Mouse (Mus musculus): Measurements from ENCODE around the gene Cacng7. TPM values are rescaled to one million over a fixed set of nuclear protein-coding genes. Genes with fewer than 3 reads are reported as not detected.
"Not testable (repeated sequence)": the region's sequence is repeated elsewhere in the genome, so short reads cannot be mapped to it uniquely, and the experiment has no call there.

The Cacng7 gene
- polyA plus RNA-seq, 1 experiment from 2014 or later = 1.9 TPM

DNA sequence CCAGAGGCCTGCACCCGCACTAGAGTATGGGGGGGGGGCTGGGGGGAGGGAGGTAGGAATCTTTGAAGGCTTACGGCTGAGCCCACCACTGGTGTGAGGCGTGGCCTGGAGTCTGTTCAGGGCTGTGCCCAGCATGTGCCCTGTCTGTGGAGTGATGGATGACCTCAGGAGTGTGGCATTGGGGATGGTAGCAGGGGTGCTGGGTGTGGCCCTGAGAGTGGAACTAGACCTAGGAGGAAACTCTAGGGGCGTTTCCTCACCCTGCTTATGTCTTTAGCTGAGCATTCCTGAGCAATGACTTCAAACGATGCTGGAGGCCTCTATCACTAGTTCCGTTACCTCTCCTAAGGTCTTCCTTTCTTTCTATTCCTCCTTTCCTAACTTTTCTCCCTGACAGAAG is 41.6 kb upstream of the Cacng7 start:
- WGBS = 18% methylated on average over 6 of the region's 6 CpGs
- H3K36me3 ChIP-seq (ENCODE audit: control insufficient read depth, insufficient read depth, low read length) = peaks cover 19% of the 10 kb centered on the region
- peak overlapping the region; percentile 57 for H3K4me3 ChIP-seq (ENCODE audit: low read depth, low read length)
- H3K27ac ChIP-seq (ENCODE audit: low read depth) = peak overlapping the region; percentile 98
- H3K4me1 ChIP-seq (replicated peaks; ENCODE audit: control insufficient read depth, insufficient read depth, low read length) = peaks cover 27% of the 10 kb centered on the region
- no peaks in the 10 kb centered on the region for H3K9me3 ChIP-seq (ENCODE audit: control insufficient read depth, low read length)
- ATAC-seq (replicated peaks; ENCODE audit: low FRiP score, low TSS enrichment, low read depth) (no peak; the same call in 1 of the 2 replicates), DNase-seq (ENCODE audit: low spot score) (peak; percentile 70)
- peak overlapping the region; percentile 75 for H3K4me2 ChIP-seq (ENCODE audit: low read length)
- peak overlapping the region; percentile 72 for H3K9ac ChIP-seq (ENCODE audit: low read length)
- H3K27me3 ChIP-seq (replicated peaks; ENCODE audit: control insufficient read depth, insufficient read depth, low read length) = no peaks in the 10 kb centered on the region

DNA sequence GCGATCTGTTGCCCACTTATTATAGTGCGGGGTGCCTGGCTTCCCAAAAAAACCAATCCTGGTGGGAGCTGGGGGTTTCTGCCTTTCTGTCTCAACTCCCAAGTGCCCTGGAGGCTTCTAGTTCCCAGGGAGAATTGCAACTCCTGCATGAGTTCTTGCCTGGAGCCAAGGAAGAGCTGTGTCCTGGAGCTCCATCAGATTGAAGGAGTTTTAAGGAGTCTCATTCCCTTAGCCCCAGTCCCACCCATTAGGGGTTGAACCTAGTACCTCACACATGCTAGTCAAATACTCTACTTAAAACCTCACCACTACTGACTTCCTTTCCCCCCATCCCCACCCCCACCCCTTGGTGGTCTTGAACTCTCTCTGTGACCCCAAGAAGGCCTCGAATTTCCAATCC is 41.0 kb upstream of the Cacng7 start:
- ATAC-seq (replicated peaks; ENCODE audit: low FRiP score, low TSS enrichment, low read depth) = no peak
- 56% methylated on average over 3 of the region's 3 CpGs for WGBS
- H3K4me3 ChIP-seq (ENCODE audit: low read depth, low read length) = peak overlapping the region; percentile 57
- H3K27ac ChIP-seq (ENCODE audit: low read depth) = peak overlapping the region; percentile 98
- no peaks in the 10 kb centered on the region for H3K27me3 ChIP-seq (replicated peaks; ENCODE audit: control insufficient read depth, insufficient read depth, low read length)
- peaks cover 25% of the 10 kb centered on the region for H3K36me3 ChIP-seq (ENCODE audit: control insufficient read depth, insufficient read depth, low read length)
- no peak for DNase-seq (ENCODE audit: low spot score)
- H3K4me1 ChIP-seq (replicated peaks; ENCODE audit: control insufficient read depth, insufficient read depth, low read length) = peaks cover 32% of the 10 kb centered on the region
- no peaks in the 10 kb centered on the region for H3K9me3 ChIP-seq (ENCODE audit: control insufficient read depth, low read length)
- peak overlapping the region; percentile 72 for H3K9ac ChIP-seq (ENCODE audit: low read length)
- peak overlapping the region; percentile 75 for H3K4me2 ChIP-seq (ENCODE audit: low read length)

DNA sequence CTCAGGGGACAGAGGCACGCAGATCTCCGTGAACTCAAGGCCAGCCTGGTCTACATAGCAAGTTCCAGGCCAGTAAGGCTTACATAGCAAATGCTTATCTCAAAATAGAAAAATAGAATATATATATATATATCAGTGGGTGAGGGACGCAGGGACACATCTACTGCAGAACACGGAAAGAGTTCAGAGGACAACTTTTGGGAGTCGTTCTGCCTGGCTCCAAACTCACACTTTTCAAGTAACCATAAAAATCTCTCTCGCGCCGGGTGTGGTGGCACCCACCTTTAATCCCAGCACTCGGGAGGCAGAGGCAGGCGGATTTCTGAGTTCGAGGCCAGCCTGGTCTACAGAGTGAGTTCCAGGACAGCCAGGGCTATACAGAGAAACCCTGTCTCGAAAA is 40.5 kb upstream of the Cacng7 start:
- not testable (repeated sequence) for H3K9me3 ChIP-seq (ENCODE audit: control insufficient read depth, low read length); H3K27me3 ChIP-seq (replicated peaks; ENCODE audit: control insufficient read depth, insufficient read depth, low read length); ATAC-seq (replicated peaks; ENCODE audit: low FRiP score, low TSS enrichment, low read depth)
- peak overlapping the region; percentile 57 for H3K4me3 ChIP-seq (ENCODE audit: low read depth, low read length)
- H3K27ac ChIP-seq (ENCODE audit: low read depth) = peak overlapping the region; percentile 98
- H3K4me2 ChIP-seq (ENCODE audit: low read length) = peak overlapping the region; percentile 75
- peaks cover 32% of the 10 kb centered on the region for H3K4me1 ChIP-seq (replicated peaks; ENCODE audit: control insufficient read depth, insufficient read depth, low read length)
- peak; percentile 60 for DNase-seq (ENCODE audit: low spot score)
- peak overlapping the region; percentile 72 for H3K9ac ChIP-seq (ENCODE audit: low read length)
- WGBS = 61% methylated on average over 11 of the region's 12 CpGs
- peaks cover 30% of the 10 kb centered on the region for H3K36me3 ChIP-seq (ENCODE audit: control insufficient read depth, insufficient read depth, low read length)

- Histone ChIP-seq H3K9me3 (ENCODE audit: control insufficient read depth, low read length) (no peaks in the 10 kb centered on the region), H3K4me3 (ENCODE audit: low read depth, low read length) (peak overlapping the region; percentile 57), H3K4me2 (ENCODE audit: low read length) (peak overlapping the region; percentile 75), H3K27ac (ENCODE audit: low read depth) (peak overlapping the region; percentile 98), H3K27me3 (replicated peaks; ENCODE audit: control insufficient read depth, insufficient read depth, low read length) (no peaks in the 10 kb centered on the region), H3K4me1 (replicated peaks; ENCODE audit: control insufficient read depth, insufficient read depth, low read length) (peaks cover 32% of the 10 kb centered on the region), H3K9ac (ENCODE audit: low read length) (peak overlapping the region; percentile 41), H3K36me3 (ENCODE audit: control insufficient read depth, insufficient read depth, low read length) (peaks cover 35% of the 10 kb centered on the region)
- peak; percentile 95 for DNase-seq (ENCODE audit: low spot score)
- 0% methylated on average over 14 of the region's 14 CpGs for WGBS
- peak; percentile 85 for ATAC-seq (replicated peaks; ENCODE audit: low FRiP score, low TSS enrichment, low read depth)
These were observed 40.0 kb upstream of the Cacng7 start for GRCm38 (mm10) chr7:3292791-3293190.

- Histone ChIP-seq H3K36me3 (ENCODE audit: control insufficient read depth, insufficient read depth, low read length) (peaks cover 55% of the 10 kb centered on the region), H3K4me1 (replicated peaks; ENCODE audit: control insufficient read depth, insufficient read depth, low read length) (peaks cover 32% of the 10 kb centered on the region)
These were observed 38.0 kb upstream of the Cacng7 start for GRCm38 (mm10) chr7:3294794-3295193.

GRCm38 (mm10) chr7:3295321-3296110 is 37.2 kb upstream of the Cacng7 start:
- no peak overlapping the region for H3K9ac ChIP-seq (ENCODE audit: low read length)
- ATAC-seq (replicated peaks; ENCODE audit: low FRiP score, low TSS enrichment, low read depth) (no peak), DNase-seq (ENCODE audit: low spot score) (no peak)
- H3K27ac ChIP-seq (ENCODE audit: low read depth) = no peak overlapping the region
- WGBS = 77% methylated on average over 5 of the region's 5 CpGs
- peaks cover 32% of the 10 kb centered on the region for H3K4me1 ChIP-seq (replicated peaks; ENCODE audit: control insufficient read depth, insufficient read depth, low read length)
- H3K27me3 ChIP-seq (replicated peaks; ENCODE audit: control insufficient read depth, insufficient read depth, low read length) = 0 out of 2 replicates have a peak, but pooled peaks cover 2% of the 10 kb centered on the region
- no peak overlapping the region for H3K4me2 ChIP-seq (ENCODE audit: low read length)
- no peaks in the 10 kb centered on the region for H3K9me3 ChIP-seq (ENCODE audit: control insufficient read depth, low read length)
- H3K36me3 ChIP-seq (ENCODE audit: control insufficient read depth, insufficient read depth, low read length) = peaks cover 60% of the 10 kb centered on the region
- no peak overlapping the region for H3K4me3 ChIP-seq (ENCODE audit: low read depth, low read length)

More at GRCm38 (mm10) chr7:3294794-3295193, 38.0 kb upstream of the Cacng7 start:
- no peak overlapping the region for H3K4me3 ChIP-seq (ENCODE audit: low read depth, low read length)
- ATAC-seq (replicated peaks; ENCODE audit: low FRiP score, low TSS enrichment, low read depth) = no peak
- no peak for DNase-seq (ENCODE audit: low spot score)
- WGBS = 97% methylated on average over 1 of the region's 1 CpGs
- no peaks in the 10 kb centered on the region for H3K9me3 ChIP-seq (ENCODE audit: control insufficient read depth, low read length)
- no peak overlapping the region for H3K27ac ChIP-seq (ENCODE audit: low read depth)
- no peak overlapping the region for H3K4me2 ChIP-seq (ENCODE audit: low read length)
- H3K9ac ChIP-seq (ENCODE audit: low read length) = no peak overlapping the region
- no peaks in the 10 kb centered on the region for H3K27me3 ChIP-seq (replicated peaks; ENCODE audit: control insufficient read depth, insufficient read depth, low read length)

- H3K36me3 ChIP-seq (ENCODE audit: control insufficient read depth, insufficient read depth, low read length) = peaks cover 60% of the 10 kb centered on the region
- H3K4me1 ChIP-seq (replicated peaks; ENCODE audit: control insufficient read depth, insufficient read depth, low read length) = peaks cover 33% of the 10 kb centered on the region
- WGBS = 94% methylated on average over 16 of the region's 16 CpGs
These were observed 36.0 kb upstream of the Cacng7 start for GRCm38 (mm10) chr7:3296711-3297110.

DNA sequence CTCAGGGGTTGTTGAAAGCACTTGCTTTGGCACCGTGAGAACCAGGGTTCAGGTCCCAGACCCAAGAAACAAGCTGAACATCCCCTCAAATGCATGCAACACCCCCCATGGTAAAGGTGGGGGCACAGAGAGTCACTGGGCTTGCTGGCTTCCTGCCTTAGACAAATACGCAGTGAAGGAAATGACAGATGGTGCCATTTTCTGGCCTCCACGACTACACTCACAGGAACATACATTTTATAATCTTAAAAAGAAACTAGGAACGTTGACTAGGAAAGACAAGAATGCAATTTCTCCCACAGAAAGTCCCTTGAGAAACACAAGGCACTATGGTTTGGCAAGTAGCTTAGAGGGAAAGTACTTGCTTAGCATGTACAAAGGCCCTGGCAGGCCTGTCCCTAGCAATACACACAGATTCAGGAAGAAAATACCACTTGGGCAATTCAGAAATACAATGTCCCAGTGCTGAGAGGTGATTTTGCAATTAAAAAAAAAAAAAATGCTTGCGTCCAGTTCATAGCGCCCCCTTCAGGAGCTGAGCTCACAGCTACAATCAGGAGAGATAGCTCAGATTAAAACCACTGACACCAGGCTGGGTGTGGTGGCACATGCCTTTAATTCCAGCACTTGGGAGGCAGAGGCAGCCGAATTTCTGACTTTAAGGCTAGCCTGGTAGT is 32.7 kb upstream of the Cacng7 start:
- Histone ChIP-seq H3K4me2 (ENCODE audit: low read length) (no peak overlapping the region), H3K27ac (ENCODE audit: low read depth) (no peak overlapping the region), H3K4me1 (replicated peaks; ENCODE audit: control insufficient read depth, insufficient read depth, low read length) (peaks cover 28% of the 10 kb centered on the region), H3K36me3 (ENCODE audit: control insufficient read depth, insufficient read depth, low read length) (peaks cover 49% of the 10 kb centered on the region), H3K27me3 (replicated peaks; ENCODE audit: control insufficient read depth, insufficient read depth, low read length) (peaks cover 33% of the 10 kb centered on the region), H3K9ac (ENCODE audit: low read length) (no peak overlapping the region), H3K4me3 (ENCODE audit: low read depth, low read length) (no peak overlapping the region), H3K9me3 (ENCODE audit: control insufficient read depth, low read length) (no peaks in the 10 kb centered on the region)
- 42% methylated on average over 7 of the region's 7 CpGs for WGBS
- ATAC-seq (replicated peaks; ENCODE audit: low FRiP score, low TSS enrichment, low read depth) (no peak), DNase-seq (ENCODE audit: low spot score) (no peak)

More at GRCm38 (mm10) chr7:3296711-3297110, 36.0 kb upstream of the Cacng7 start:
- DNase-seq (ENCODE audit: low spot score) (no peak), ATAC-seq (replicated peaks; ENCODE audit: low FRiP score, low TSS enrichment, low read depth) (no peak)
- Histone ChIP-seq H3K4me3 (ENCODE audit: low read depth, low read length) (no peak overlapping the region), H3K27ac (ENCODE audit: low read depth) (no peak overlapping the region), H3K9me3 (ENCODE audit: control insufficient read depth, low read length) (no peaks in the 10 kb centered on the region), H3K4me2 (ENCODE audit: low read length) (no peak overlapping the region), H3K9ac (ENCODE audit: low read length) (no peak overlapping the region), H3K27me3 (replicated peaks; ENCODE audit: control insufficient read depth, insufficient read depth, low read length) (0 out of 2 replicates have a peak, but pooled peaks cover 5% of the 10 kb centered on the region)
